Mouse (Mus musculus) kidney, embryonic 16.5 days (tissue): Measurements from ENCODE around the gene Eps15l1. TPM values are rescaled to one million over a fixed set of nuclear protein-coding genes. Genes with fewer than 3 reads are reported as not detected.

Source experiments
- microRNA-seq: library from miRNA; unstranded; fragments of <30 nt; microRNA quantifications from one replicate; pipeline ENCODE4, GENCODE M21; 2016
- polyA plus RNA-seq: library from polyadenylated mRNA; unstranded; fragments of >200 nt; fragmentation: Nextera tagmentation; extraction: Ambion mirVana; gene quantifications from 2 replicates; pipeline ENCODE4 v1.2.1, GENCODE M21; 2015

Gene Eps15l1
- polyA plus RNA-seq, 1 experiment from 2014 or later = 61.3 TPM

Small RNA genes lying within 50 kb of the gene (microRNA-seq; reads per million reads assigned to microRNA genes)
- 0.95 reads per million for gene Mir7068

Other genes with a start within 250 kb of the Eps15l1 start
- not detected in 2 replicates for gene Hsh2d, start 231.8 kb downstream of the Eps15l1 start, polyA plus RNA-seq
- not detected in 2 replicates for gene Cib3, start 208.6 kb downstream of the Eps15l1 start, polyA plus RNA-seq
- not detected in 2 replicates for gene Gm11034, start 207.8 kb downstream of the Eps15l1 start, polyA plus RNA-seq
- gene Fam32a, start 201.7 kb downstream of the Eps15l1 start, polyA plus RNA-seq = 79.5 and 80.7 TPM in 2 replicates
- 142 and 143 TPM in 2 replicates for gene Ap1m1, start 181.4 kb downstream of the Eps15l1 start, polyA plus RNA-seq
- gene Gm10282, start 116.2 kb downstream of the Eps15l1 start, polyA plus RNA-seq = 30.6 and 40.7 TPM in 2 replicates
- 10.1 and 10.4 TPM in 2 replicates for gene Klf2, start 102.4 kb downstream of the Eps15l1 start, polyA plus RNA-seq
- 2.0 and 2.1 TPM in 2 replicates for gene Calr3, start 22.4 kb upstream of the Eps15l1 start, polyA plus RNA-seq
- 17.9 and 19.1 TPM in 2 replicates for gene 1700030K09Rik, start 22.4 kb upstream of the Eps15l1 start, polyA plus RNA-seq
- 64.6 and 87.9 TPM in 2 replicates for gene Cherp, start 53.8 kb upstream of the Eps15l1 start, polyA plus RNA-seq
- 8.0 and 10.1 TPM in 2 replicates for gene Slc35e1, start 71.2 kb upstream of the Eps15l1 start, polyA plus RNA-seq
- gene Med26, start 126.8 kb upstream of the Eps15l1 start, polyA plus RNA-seq = 18.7 and 18.9 TPM in 2 replicates
- gene Smim7, start 149.6 kb upstream of the Eps15l1 start, polyA plus RNA-seq = 114 and 116 TPM in 2 replicates
- 25.2 and 26.3 TPM in 2 replicates for gene Tmem38a, start 150.6 kb upstream of the Eps15l1 start, polyA plus RNA-seq
- gene Nwd1, start 225.3 kb upstream of the Eps15l1 start, polyA plus RNA-seq = 0.09 and 0.10 TPM in 2 replicates